Mouse (Mus musculus): ENCODE measurements around the gene Cenpn.

- TF ChIP-seq CTCF (IDR thresholded peaks at IDR 0.05; ENCODE audit: control insufficient read depth, insufficient read depth, insufficient read length) (no peak), MYOG (IDR thresholded peaks at IDR 0.05; ENCODE audit: control insufficient read depth, extremely low read depth, insufficient read length) (no peak), MAX (IDR thresholded peaks at IDR 0.05) (no peak), USF1 (IDR thresholded peaks at IDR 0.05; ENCODE audit: low read depth) (no peak)
Observed at GRCm38 (mm10) chr8:116945169-116945910, 23.8 kb downstream of the Cenpn start.
